Mouse (Mus musculus) E14TG2a.4 (cell line): ENCODE results near the gene Col27a1.

ENCODE experiments used
- H3K27me3 ChIP-seq: 2 replicates; pipeline ENCODE4 v1.6.1; 2014; ENCODE audit warnings: low read length, control low read depth; ENCODE audit not compliant: insufficient read depth
- H3K36me3 ChIP-seq: 2 replicates; pipeline ENCODE4 v1.6.1; 2014; ENCODE audit warnings: low read length, control low read depth; ENCODE audit not compliant: insufficient read depth
- H3K4me1 ChIP-seq: replicated peaks from 2 replicates; pipeline ENCODE4 v1.6.1; 2014; ENCODE audit warnings: low read depth, low read length, control low read depth
- H3K4me3 ChIP-seq: replicated peaks from 2 replicates; pipeline ENCODE4 v1.5.1; 2014; ENCODE audit warnings: mild to moderate bottlenecking, low read length
- H3K9me3 ChIP-seq: 2 replicates; pipeline ENCODE4 v1.6.1; 2014; ENCODE audit warnings: low read length, control low read depth
- CTCF ChIP-seq: conservative IDR thresholded peaks from 2 replicates; pipeline ENCODE4 v1.5.1; 2014; ENCODE audit warnings: low read length
- NANOG ChIP-seq: IDR thresholded peaks from 2 replicates; pipeline ENCODE4 v1.6.1; 2014; ENCODE audit warnings: borderline replicate concordance, low read length, mixed read lengths
- POU5F1 ChIP-seq: IDR thresholded peaks from 2 replicates; pipeline ENCODE4 v1.6.1; 2014; ENCODE audit warnings: low read length, borderline replicate concordance

The Col27a1 gene

DNA sequence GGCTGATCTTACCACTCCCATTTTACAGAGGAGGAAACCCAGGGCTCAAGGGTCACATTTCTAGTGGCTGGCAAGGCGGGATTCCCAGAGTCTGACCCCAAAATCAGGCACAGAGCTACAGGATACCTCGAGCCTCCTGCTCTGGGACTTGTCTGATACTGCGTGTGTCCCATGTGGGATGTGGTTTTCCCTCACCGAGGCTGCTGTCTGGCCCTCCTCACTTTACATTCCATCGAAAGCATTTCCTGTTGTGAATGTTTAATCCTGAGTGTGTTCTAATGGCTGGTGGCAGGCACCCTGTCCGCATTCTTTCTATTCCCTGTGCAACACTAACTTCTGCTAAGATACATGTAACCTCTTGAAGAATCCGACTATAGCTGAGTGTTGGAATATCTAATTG, 24.3 kb downstream of the Col27a1 start:
- Histone ChIP-seq H3K4me1 (no peaks in the 10 kb centered on the region), H3K4me3 (no peak overlapping the region), H3K27me3 (peaks cover 5% of the 10 kb centered on the region; the same call in 1 of the 2 replicates), H3K9me3 (no peaks in the 10 kb centered on the region), H3K36me3 (no peaks in the 10 kb centered on the region)
- TF ChIP-seq NANOG = no peak
- TF ChIP-seq POU5F1 = no peak
- TF ChIP-seq CTCF = no peak

DNA sequence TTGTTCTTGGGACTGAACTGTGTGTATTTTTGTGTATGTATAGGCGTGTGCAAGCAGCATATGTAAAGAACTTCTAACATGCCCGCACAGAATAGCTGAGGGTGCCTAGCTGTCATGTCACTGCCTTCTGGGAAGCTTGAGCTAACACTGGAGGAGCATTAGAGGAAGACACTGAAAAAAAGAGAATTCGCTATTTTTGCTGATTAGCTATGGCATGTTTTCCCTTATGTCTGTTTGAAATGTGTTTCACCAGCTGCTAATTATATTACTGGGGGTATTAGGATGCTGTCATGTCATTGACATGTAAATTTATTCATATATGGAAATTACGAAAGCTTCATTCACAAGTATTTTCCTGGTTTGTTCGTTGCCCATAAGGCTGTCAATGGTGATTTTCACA, 24.9 kb downstream of the Col27a1 start:
- H3K9me3 ChIP-seq = no peaks in the 10 kb centered on the region
- peaks cover 5% of the 10 kb centered on the region; the same call in 1 of the 2 replicates for H3K27me3 ChIP-seq
- H3K4me3 ChIP-seq = no peak overlapping the region
- no peak for TF ChIP-seq NANOG
- no peak for TF ChIP-seq CTCF
- TF ChIP-seq POU5F1 = no peak
- no peaks in the 10 kb centered on the region for H3K4me1 ChIP-seq
- H3K36me3 ChIP-seq = no peaks in the 10 kb centered on the region

DNA sequence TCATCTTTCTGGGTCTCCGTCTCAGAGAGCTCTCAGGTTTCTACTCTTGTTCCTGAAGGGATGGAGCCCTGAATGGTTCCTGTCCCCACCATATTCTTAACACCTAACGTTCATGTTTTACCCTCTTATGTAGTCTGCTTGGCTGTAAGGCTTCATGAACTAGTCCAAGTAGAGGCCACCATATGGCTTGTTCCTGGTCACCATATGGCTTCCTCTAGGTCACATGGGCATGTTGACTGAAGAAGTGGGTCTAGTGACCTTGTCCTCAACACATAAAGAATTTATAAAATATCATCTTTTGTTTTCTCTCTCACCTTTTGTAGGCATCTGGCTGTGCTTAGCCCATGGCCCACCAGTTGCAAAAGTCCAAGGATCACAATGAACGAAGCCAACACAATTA, 27.2 kb downstream of the Col27a1 start:
- no peaks in the 10 kb centered on the region for H3K36me3 ChIP-seq
- TF ChIP-seq POU5F1 = no peak
- TF ChIP-seq CTCF = no peak
- TF ChIP-seq NANOG = no peak
- no peaks in the 10 kb centered on the region for H3K27me3 ChIP-seq
- no peak overlapping the region for H3K4me3 ChIP-seq
- H3K9me3 ChIP-seq = no peaks in the 10 kb centered on the region
- H3K4me1 ChIP-seq = no peaks in the 10 kb centered on the region

DNA sequence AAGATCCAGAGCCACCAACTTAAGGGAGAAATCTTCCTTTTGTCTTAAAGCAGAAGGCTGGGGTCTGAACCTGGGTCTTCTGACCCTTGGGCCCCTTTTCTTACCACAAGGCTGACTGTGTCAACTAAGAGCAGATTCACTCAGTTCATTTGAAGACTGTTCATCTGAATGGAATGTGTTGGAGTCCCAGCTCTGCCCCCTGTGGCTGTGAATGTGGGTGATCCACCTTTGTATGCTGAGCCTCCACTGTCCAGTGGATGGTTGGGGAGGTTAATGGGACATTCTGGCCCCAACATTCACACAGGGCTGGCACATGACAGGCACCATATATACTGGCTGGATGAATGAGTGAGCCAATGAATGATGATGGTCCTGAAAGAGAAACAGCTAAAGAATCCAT, 34.2 kb downstream of the Col27a1 start:
- TF ChIP-seq NANOG = no peak
- no peak for TF ChIP-seq CTCF
- Histone ChIP-seq H3K4me3 (no peak overlapping the region), H3K4me1 (no peaks in the 10 kb centered on the region), H3K9me3 (no peaks in the 10 kb centered on the region), H3K36me3 (no peaks in the 10 kb centered on the region), H3K27me3 (no peaks in the 10 kb centered on the region)

DNA sequence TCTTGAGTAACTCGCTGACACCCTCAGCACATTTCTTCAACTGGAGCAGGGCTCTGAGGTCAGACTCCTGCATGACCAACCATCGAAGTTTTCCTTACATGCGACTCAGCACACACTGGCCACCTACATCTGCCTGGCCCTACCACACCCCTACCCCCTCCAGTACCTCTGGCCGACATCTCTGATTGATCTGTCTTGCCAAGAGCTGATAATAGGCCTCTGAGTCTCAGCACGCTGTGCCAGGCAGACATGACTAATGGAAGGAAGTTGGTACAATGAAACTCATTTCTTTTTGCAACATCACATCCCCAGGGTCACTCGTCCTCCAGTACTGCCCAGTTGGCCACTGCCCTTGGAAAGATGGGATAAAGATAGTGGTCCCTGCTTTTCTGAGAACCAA, 35.1 kb downstream of the Col27a1 start:
- Histone ChIP-seq H3K4me3 (no peak overlapping the region), H3K36me3 (no peaks in the 10 kb centered on the region), H3K27me3 (no peaks in the 10 kb centered on the region), H3K4me1 (no peaks in the 10 kb centered on the region), H3K9me3 (no peaks in the 10 kb centered on the region)
- no peak for TF ChIP-seq POU5F1
- TF ChIP-seq CTCF = no peak
- TF ChIP-seq NANOG = no peak

DNA sequence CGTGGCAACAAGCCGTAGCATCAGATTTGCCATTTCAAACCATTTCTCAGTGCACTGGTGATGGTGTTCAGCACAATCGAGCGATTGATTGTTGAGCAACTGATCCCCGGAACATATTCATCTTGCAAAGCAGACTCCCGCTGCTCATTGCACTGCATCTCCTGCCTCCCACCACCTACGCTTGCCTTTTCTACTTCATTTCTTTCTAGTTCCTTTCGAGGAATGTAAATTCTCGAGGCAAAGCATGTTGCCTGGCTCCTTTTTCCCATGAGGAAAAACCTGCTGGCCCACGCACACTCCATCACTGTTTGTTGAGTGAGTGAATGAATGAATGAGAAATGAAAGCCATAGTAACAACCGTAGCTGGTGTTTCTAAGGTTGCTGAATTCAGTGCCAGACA, 38.0 kb downstream of the Col27a1 start:
- TF ChIP-seq POU5F1 = no peak
- TF ChIP-seq NANOG = no peak
- no peak for TF ChIP-seq CTCF
- Histone ChIP-seq H3K9me3 (no peaks in the 10 kb centered on the region), H3K27me3 (no peaks in the 10 kb centered on the region), H3K4me1 (no peaks in the 10 kb centered on the region), H3K4me3 (no peak overlapping the region), H3K36me3 (no peaks in the 10 kb centered on the region)

DNA sequence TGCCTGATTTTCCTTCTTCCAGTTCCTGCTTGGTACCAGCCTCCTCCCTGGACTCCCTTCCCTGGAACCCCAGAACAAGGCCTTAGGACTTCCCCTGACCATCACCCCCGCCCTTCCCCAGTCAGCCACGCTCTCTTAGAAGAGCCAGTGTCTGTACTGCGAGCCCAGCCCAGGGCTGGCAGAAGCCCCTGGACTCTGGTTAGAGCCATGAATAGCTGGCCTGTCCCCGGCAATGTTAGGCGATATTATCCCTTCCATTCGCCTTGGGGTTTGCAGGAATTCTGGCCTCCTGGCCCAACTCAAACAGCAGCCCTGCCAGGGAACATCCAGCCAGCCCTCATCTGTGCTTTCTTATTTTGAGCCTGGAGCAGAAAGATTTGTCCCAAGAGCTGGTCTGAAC, 39.9 kb downstream of the Col27a1 start:
- H3K4me3 ChIP-seq = no peak overlapping the region
- H3K27me3 ChIP-seq = no peaks in the 10 kb centered on the region
- H3K36me3 ChIP-seq = no peaks in the 10 kb centered on the region
- TF ChIP-seq CTCF (no peak), POU5F1 (no peak), NANOG (no peak)
- no peaks in the 10 kb centered on the region for H3K4me1 ChIP-seq
- H3K9me3 ChIP-seq = no peaks in the 10 kb centered on the region

DNA sequence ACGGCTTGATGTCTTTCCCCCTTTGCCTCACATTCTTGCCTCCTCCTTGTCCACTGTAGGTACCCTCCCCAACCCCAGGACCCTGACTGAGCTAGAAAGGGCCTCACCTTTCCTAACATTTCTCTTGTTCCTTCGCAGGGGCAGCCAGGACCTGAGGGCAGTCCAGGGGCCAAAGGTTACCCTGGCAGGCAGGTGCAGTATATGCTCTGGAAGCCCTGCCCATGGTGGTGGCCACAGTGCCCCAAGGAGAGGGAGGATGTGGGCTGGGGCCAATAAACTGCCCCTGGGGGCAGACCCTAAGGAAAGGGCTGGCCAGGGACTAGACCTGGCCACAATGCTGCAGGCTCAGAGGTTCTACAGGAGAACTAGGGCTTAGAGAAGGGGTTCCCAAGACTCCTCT, 40.3 kb downstream of the Col27a1 start:
- no peaks in the 10 kb centered on the region for H3K4me1 ChIP-seq
- H3K9me3 ChIP-seq = no peaks in the 10 kb centered on the region
- no peaks in the 10 kb centered on the region for H3K27me3 ChIP-seq
- TF ChIP-seq NANOG (no peak), POU5F1 (no peak), CTCF (no peak)
- no peaks in the 10 kb centered on the region for H3K36me3 ChIP-seq
- no peak overlapping the region for H3K4me3 ChIP-seq

DNA sequence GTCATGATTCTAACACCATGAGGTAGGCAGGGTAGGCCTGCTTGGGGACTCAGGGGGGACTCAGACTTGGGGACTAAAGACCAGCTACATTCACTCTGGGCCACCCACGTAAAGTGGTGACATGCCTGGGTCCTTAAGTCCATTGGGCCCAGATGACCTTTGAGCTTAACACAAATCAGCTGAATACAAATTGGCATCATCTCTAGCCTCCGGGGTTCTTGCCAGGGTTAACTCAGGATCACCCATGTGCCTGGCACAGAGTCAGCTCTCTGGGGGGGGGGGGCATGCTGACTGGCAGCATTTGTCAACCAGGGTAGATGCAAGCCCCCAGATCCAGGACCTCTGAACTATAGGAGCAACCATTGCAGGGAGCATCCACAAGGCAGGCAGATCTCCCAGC, 42.6 kb downstream of the Col27a1 start:
- H3K4me1 ChIP-seq = no peaks in the 10 kb centered on the region
- no peaks in the 10 kb centered on the region for H3K36me3 ChIP-seq
- no peak for TF ChIP-seq NANOG
- no peak for TF ChIP-seq POU5F1
- no peak for TF ChIP-seq CTCF
- no peaks in the 10 kb centered on the region for H3K9me3 ChIP-seq
- no peaks in the 10 kb centered on the region for H3K27me3 ChIP-seq
- H3K4me3 ChIP-seq = no peak overlapping the region

DNA sequence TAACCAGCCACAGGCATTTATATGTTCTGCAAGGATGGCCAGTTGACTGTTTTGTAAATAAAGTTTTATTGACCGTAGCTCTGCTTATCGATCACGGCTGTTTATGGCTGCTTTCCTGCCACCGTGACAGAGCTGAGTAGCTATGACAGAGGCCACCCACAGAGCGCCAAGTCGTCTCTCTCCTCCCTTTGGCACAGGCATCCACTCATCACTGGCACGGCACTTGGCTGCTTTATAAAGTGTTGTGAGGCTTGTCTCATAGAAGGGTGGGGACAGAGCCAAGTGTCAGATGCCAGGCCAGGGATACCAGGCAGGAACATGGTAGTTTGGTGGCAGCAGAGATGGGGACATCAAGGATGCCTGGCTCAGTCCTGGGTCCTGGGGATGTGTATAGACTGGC, 43.5 kb downstream of the Col27a1 start:
- Histone ChIP-seq H3K27me3 (no peaks in the 10 kb centered on the region), H3K9me3 (no peaks in the 10 kb centered on the region), H3K36me3 (no peaks in the 10 kb centered on the region), H3K4me1 (no peaks in the 10 kb centered on the region), H3K4me3 (no peak overlapping the region)
- no peak for TF ChIP-seq CTCF
- no peak for TF ChIP-seq POU5F1
- TF ChIP-seq NANOG = no peak
